Mouse (Mus musculus): ENCODE results near the gene Cask. TPM values are rescaled to one million over a fixed set of nuclear protein-coding genes. Genes with fewer than 3 reads are reported as not detected.

Gene Cask
- total and polyA plus RNA-seq, 3 experiments: 1.8 to 16.2 (median 15.7) TPM

GRCm38 (mm10) chrX:13506376-13506775 lies 344.8 kb downstream of the Cask start:
- no peaks in the 10 kb centered on the region for H3K79me2 ChIP-seq (replicated peaks; ENCODE audit: control insufficient read depth, insufficient read depth, low read length)
- no peaks in the 10 kb centered on the region for H3K36me3 ChIP-seq (ENCODE audit: control insufficient read depth, insufficient read depth, low read length)
- no peaks in the 10 kb centered on the region for H3K27me3 ChIP-seq (ENCODE audit: control insufficient read depth, insufficient read depth, low read length)
- 0 out of 2 replicates have a peak, but pooled peaks have one; percentile 53 for TF ChIP-seq EP300 (IDR thresholded peaks at IDR 0.05; ENCODE audit: insufficient read depth, low read depth, low read length)
- no peak for TF ChIP-seq CTCF (IDR thresholded peaks at IDR 0.05)
- no peak for TF ChIP-seq POLR2A (IDR thresholded peaks at IDR 0.05; ENCODE audit: insufficient read depth, low read depth, low read length)
- intact Hi-C loops (cut with DNase I): loop anchor here (2.0 to 5.0 kb wide), 2 partner anchors 112 to 159 kb away; no protein-coding TSS in a partner anchor
- no peak overlapping the region for H3K9ac ChIP-seq (ENCODE audit: low read depth, low read length)
- no peak overlapping the region for H3K4me3 ChIP-seq
- DNase-seq: peak in 1 of 2 experiments; percentile 47
- H3K4me1 ChIP-seq (ENCODE audit: control insufficient read depth, insufficient read depth, low read length): peaks cover 4% of the 10 kb centered on the region
- H3K27ac ChIP-seq: peak overlapping the region; percentile 42
- WGBS: 53% methylated on average over 2 of the region's 2 CpGs

DNA sequence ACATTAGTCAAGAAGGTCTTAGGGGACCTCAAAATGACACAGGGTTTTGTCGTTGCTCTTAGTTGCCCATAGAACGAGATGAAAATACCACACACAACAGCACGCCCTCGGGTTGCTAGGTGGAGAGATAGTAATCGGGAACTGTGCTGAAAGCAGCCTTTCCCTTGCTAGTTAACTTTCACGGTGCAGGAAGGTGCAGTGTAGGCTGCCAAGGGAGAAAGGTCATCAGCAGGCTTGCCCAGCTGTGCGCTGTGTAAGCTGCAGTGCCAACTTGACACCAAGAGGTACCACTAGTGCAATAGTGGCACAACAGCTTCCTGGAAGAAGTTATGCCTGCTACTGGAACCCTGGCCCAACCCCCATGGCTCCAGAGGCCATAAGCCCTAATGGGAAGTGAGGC lies 346.8 kb downstream of the Cask start:
- H3K27me3 ChIP-seq (ENCODE audit: control insufficient read depth, insufficient read depth, low read length): no peaks in the 10 kb centered on the region
- no peak for DNase-seq
- intact Hi-C loops (cut with DNase I): loop anchor here (5.0 kb wide), 1 partner anchor 37 kb away; the partner anchor contains the start of gene Nyx
- H3K27ac ChIP-seq: peak overlapping the region; percentile 36; the same call in 1 of the 2 replicates
- TF ChIP-seq EP300 (IDR thresholded peaks at IDR 0.05; ENCODE audit: insufficient read depth, low read depth, low read length) (no peak), CTCF (IDR thresholded peaks at IDR 0.05) (no peak), POLR2A (IDR thresholded peaks at IDR 0.05; ENCODE audit: insufficient read depth, low read depth, low read length) (no peak)
- H3K79me2 ChIP-seq (replicated peaks; ENCODE audit: control insufficient read depth, insufficient read depth, low read length): no peaks in the 10 kb centered on the region
- no peak overlapping the region for H3K9ac ChIP-seq (ENCODE audit: low read depth, low read length)
- peaks cover 4% of the 10 kb centered on the region for H3K4me1 ChIP-seq (ENCODE audit: control insufficient read depth, insufficient read depth, low read length)
- WGBS: 70% methylated on average over 7 of the region's 7 CpGs
- H3K36me3 ChIP-seq (ENCODE audit: control insufficient read depth, insufficient read depth, low read length): no peaks in the 10 kb centered on the region
- no peak overlapping the region for H3K4me3 ChIP-seq

GRCm38 (mm10) chrX:13502862-13503375 lies 348.2 kb downstream of the Cask start:
- intact Hi-C loops (cut with DNase I): loop anchor here (5.0 kb wide), 1 partner anchor 36 kb away; the partner anchor contains the start of gene Nyx
- H3K9ac ChIP-seq (ENCODE audit: low read depth, low read length): peak overlapping the region; percentile 24; the same call in 1 of the 2 replicates
- DNase-seq: peak in 1 of 2 experiments; percentile 22
- TF ChIP-seq EP300 (IDR thresholded peaks at IDR 0.05; ENCODE audit: insufficient read depth, low read depth, low read length): no peak
- TF ChIP-seq POLR2A (IDR thresholded peaks at IDR 0.05; ENCODE audit: insufficient read depth, low read depth, low read length): 0 out of 2 replicates have a peak, but pooled peaks have one; percentile 35
- TF ChIP-seq CTCF (IDR thresholded peaks at IDR 0.05): no peak
- H3K79me2 ChIP-seq (replicated peaks; ENCODE audit: control insufficient read depth, insufficient read depth, low read length): no peaks in the 10 kb centered on the region
- WGBS: 40% methylated on average over 7 of the region's 7 CpGs
- peak overlapping the region; percentile 76 for H3K27ac ChIP-seq
- no peaks in the 10 kb centered on the region for H3K36me3 ChIP-seq (ENCODE audit: control insufficient read depth, insufficient read depth, low read length)
- H3K4me1 ChIP-seq (ENCODE audit: control insufficient read depth, insufficient read depth, low read length): peaks cover 4% of the 10 kb centered on the region
- no peaks in the 10 kb centered on the region for H3K27me3 ChIP-seq (ENCODE audit: control insufficient read depth, insufficient read depth, low read length)
- no peak overlapping the region for H3K4me3 ChIP-seq

GRCm38 (mm10) chrX:13500284-13500683 lies 350.9 kb downstream of the Cask start:
- H3K4me1 ChIP-seq (ENCODE audit: control insufficient read depth, insufficient read depth, low read length): peaks cover 1% of the 10 kb centered on the region; the same call in 1 of the 2 replicates
- intact Hi-C loops (cut with DNase I): loop anchor here (5.0 kb wide), 1 partner anchor 33 kb away; the partner anchor contains the start of gene Nyx
- no peaks in the 10 kb centered on the region for H3K36me3 ChIP-seq (ENCODE audit: control insufficient read depth, insufficient read depth, low read length)
- no peak overlapping the region for H3K27ac ChIP-seq
- H3K79me2 ChIP-seq (replicated peaks; ENCODE audit: control insufficient read depth, insufficient read depth, low read length): no peaks in the 10 kb centered on the region
- 86% methylated on average over 4 of the region's 4 CpGs for WGBS
- no peak overlapping the region for H3K4me3 ChIP-seq
- no peak for DNase-seq
- no peak for TF ChIP-seq EP300 (IDR thresholded peaks at IDR 0.05; ENCODE audit: insufficient read depth, low read depth, low read length)
- TF ChIP-seq POLR2A (IDR thresholded peaks at IDR 0.05; ENCODE audit: insufficient read depth, low read depth, low read length): no peak
- TF ChIP-seq CTCF (IDR thresholded peaks at IDR 0.05): no peak
- H3K9ac ChIP-seq (ENCODE audit: low read depth, low read length): no peak overlapping the region
- H3K27me3 ChIP-seq (ENCODE audit: control insufficient read depth, insufficient read depth, low read length): no peaks in the 10 kb centered on the region

DNA sequence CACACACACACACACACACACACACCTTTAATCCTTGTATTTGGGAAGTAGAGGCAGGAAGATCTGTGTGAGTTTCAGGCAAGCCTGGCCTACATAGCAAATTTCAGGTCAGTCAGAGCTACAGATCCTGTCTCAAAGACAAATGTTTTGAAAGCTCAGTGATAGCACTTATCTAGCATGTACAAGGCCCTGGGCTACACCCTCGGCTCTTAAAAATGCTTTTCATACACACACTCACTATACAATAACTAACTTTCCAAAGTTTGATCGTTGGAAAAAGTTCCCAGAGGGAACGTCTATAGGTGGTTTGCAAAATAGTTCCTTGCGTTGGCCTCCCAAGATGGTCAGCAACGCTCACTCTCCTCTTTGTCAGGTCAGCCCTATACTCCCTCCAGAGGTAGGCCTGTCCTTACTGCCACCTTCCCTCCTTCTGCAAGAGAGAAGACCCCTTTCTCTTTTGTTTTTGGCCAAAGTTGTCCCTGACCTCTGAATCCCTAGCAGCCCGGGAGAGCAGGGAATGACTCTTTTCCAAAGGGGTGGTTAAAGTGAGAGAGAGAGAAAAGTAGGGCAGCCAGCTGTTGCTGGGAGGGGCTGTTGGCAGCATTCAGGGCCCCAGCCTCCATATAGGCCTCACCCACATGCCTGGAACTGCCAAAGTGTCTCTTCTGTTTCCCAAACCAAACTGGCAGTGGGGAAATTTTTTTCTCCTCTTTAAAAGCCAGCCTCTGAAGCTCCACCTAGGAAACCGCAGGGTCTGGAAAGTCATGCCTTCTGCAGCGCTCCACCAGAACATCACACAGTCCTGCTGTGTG lies 356.1 kb downstream of the Cask start:
- intact Hi-C loops (cut with DNase I): no loop called here
- H3K79me2 ChIP-seq (replicated peaks; ENCODE audit: control insufficient read depth, insufficient read depth, low read length): no peaks in the 10 kb centered on the region
- peak; percentile 47 to 56 for DNase-seq
- no peak overlapping the region for H3K4me3 ChIP-seq
- WGBS: 72% methylated on average over 8 of the region's 8 CpGs
- no peak overlapping the region for H3K9ac ChIP-seq (ENCODE audit: low read depth, low read length)
- H3K27ac ChIP-seq: peak overlapping the region; percentile 20
- no peaks in the 10 kb centered on the region for H3K36me3 ChIP-seq (ENCODE audit: control insufficient read depth, insufficient read depth, low read length)
- no peaks in the 10 kb centered on the region for H3K27me3 ChIP-seq (ENCODE audit: control insufficient read depth, insufficient read depth, low read length)
- H3K4me1 ChIP-seq (ENCODE audit: control insufficient read depth, insufficient read depth, low read length): no peaks in the 10 kb centered on the region; the same call in 1 of the 2 replicates
- TF ChIP-seq EP300 (IDR thresholded peaks at IDR 0.05; ENCODE audit: insufficient read depth, low read depth, low read length) (no peak), POLR2A (IDR thresholded peaks at IDR 0.05; ENCODE audit: insufficient read depth, low read depth, low read length) (no peak), CTCF (IDR thresholded peaks at IDR 0.05) (no peak)

All from heart, adult 2 months (tissue).